Mouse (Mus musculus): ENCODE measurements at regions not wholly inside any gene's neighbourhood (a gene's known extent, or its start where the extent isn't known, plus 50 kb on each side); places are given as distances from the start of the nearest gene placed in this dataset.

GRCm38 (mm10) chr17:67569865-67570264, 62.7 kb downstream of the Lrrc30 start:
- DNase-seq, result no peak

GRCm38 (mm10) chr17:67566216-67566615, 66.3 kb downstream of the Lrrc30 start:
- no peak for DNase-seq

GRCm38 (mm10) chr17:67565746-67566145, 66.8 kb downstream of the Lrrc30 start:
- DNase-seq, result no peak

DNA sequence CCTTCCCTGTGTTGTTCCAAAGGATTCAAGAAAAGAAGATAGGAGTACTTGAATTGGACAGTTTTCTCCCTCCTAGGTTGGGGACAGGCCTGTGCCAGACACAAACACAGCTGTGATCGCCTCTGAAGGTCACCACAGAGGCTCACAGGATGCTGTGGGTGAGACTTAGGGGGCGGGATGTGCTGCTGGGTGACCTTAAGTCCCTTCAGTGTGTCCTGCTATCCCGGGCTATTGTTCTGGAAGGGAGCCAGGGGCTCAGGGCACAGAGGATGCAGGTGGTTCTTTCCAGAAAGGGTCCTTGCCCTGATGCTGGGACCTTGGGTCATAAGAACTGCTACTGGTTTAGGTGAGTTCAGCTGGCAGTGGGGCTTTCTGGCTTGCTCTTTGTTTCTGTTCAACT, 67.7 kb downstream of the Lrrc30 start:
- DNase-seq, result no peak

DNA sequence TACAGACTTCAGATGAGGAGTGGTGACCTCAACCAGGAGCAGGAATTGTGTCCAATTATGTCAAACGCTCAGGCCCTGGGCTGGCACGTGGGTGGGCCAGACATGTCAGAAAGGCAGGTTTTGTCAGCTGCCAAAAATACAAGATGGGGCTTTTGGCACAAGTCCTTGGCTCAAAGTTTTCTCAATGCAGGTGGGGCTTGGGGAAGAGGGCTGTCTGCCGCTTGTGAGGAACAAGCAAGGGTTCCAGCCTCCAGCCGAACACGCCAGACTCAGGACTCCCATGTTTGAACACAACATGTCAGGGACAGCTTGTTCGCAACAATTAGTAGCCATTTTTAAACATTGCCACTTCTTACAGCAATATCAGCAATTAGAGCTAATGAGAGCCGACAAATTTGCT, 69.5 kb downstream of the Lrrc30 start:
- DNase-seq, result no peak

GRCm38 (mm10) chr17:67561802-67562201, 70.7 kb downstream of the Lrrc30 start:
- DNase-seq, result no peak

DNA sequence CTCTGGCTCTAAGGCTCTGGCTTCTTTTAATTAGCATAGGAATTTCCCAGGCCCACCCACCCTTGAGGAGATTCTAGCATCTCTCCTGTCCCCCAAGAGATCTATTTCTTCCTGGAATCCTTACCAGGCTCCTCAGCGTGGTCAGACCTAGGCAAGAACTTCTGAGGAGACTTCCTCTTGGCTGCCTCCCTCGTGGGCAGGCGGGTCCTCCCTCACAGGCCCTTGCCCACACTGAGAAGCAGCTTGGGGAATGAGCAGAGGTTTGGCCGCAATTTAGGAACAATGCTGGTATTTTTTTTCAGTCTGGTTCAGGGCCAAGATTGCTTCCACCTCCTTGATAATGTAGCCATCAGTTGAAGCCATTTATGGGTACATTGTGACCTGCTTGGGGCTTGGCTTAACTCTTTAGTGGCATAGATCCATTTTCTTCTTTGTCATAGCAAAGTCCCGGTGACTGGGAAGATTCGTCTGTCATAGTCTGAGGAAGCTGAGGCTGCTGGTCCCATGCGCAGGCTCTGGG, 75.1 kb downstream of the Lrrc30 start:
- DNase-seq, result no peak

DNA sequence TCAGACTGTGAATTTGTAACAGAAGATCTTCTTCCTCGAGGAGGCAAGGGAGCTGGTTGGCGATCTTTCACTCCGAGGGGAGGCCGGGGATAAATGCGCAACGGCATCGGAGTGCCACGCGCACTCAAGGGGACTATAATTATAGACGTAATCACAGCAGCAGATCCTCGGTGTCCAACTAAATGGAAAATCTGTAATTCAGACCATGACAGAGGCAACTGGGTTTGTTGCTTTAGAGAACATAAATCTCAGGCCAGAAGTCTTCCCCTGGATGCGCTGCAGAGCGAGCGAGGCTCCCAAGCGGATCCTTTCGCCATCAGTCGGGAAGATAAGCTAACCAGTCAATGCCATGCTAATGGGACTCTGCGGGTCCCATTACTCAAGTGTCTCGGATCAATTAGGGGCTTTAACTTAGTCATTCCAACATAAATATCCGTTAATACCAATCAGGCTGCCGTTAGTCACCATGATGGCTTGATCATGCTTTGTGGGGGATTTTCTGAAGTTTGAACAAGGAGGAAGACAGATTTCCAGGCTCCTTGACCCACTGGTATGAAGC, 79.9 kb downstream of the Lrrc30 start:
- no peak for DNase-seq

DNA sequence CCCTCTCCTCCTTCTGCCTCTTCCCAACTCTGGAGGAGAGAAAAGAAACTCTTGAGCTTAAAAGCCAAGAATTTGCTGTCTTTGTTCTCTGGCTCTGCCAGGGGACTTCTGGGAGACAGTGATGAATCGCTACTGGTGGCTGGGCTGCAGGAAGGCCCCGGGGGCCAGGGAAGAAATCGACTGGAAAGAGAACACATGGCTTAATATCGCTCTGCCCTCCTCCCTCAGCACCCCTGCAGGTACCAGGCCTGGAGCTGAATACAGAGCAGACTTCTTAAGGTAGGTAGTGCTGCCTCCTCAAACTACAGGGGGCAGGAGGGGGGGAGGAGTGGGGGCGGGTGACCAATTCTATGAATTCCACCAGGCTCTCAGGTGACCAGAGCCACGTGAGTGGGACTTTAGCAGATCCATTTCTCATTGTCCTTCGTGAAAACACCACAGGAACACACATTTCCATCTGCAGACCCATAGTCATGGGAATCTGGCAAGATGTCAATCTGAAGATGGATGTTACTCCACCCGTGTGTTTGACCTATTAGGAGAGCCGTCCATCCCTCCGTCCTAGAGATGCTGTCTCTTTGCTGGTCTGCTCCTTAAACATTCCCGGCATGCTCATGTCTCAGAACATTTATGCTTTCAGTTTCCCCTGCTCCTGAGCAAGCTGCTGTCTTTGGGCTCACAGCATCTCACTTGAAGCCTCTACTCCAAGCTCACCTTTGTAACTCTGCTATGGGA, 83.4 kb downstream of the Lrrc30 start:
- DNase-seq, result no peak

- DNase-seq, result no peak
These were observed 88.1 kb downstream of the Lrrc30 start for GRCm38 (mm10) chr17:67544410-67544809.

- no peak for DNase-seq
These were observed 100.2 kb downstream of the Lrrc30 start for GRCm38 (mm10) chr17:67532331-67532730.

DNA sequence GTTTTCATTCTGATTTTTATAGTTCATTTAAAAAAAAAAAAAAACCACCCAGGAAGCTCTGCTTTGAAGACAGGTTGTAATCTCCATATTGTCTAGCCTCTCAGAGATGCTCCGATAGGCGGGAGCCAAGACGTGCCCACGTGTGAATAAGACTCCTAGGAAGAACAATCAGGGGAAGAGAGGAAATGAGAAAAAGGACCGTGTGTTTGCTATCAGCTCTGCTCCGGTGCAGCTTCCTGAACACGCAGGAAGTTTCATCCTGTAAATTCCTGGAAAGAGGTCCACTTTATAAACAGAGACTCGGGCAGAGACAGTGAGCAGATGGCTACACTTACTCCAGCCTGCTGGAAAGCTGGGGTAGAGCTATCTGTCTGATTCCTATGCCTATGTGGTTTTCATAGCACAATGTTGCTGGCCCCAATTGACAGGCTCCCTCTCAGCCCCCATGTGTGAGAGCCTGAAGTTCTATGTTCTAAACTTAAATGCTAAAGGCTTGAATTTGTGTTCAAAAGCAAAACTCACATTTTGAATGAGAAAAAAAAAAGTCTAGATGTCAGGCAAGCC, 111.6 kb downstream of the Lrrc30 start:
- DNase-seq, result no peak

GRCm38 (mm10) chr17:67515601-67516147, 116.8 kb downstream of the Lrrc30 start:
- DNase-seq, result no peak

DNA sequence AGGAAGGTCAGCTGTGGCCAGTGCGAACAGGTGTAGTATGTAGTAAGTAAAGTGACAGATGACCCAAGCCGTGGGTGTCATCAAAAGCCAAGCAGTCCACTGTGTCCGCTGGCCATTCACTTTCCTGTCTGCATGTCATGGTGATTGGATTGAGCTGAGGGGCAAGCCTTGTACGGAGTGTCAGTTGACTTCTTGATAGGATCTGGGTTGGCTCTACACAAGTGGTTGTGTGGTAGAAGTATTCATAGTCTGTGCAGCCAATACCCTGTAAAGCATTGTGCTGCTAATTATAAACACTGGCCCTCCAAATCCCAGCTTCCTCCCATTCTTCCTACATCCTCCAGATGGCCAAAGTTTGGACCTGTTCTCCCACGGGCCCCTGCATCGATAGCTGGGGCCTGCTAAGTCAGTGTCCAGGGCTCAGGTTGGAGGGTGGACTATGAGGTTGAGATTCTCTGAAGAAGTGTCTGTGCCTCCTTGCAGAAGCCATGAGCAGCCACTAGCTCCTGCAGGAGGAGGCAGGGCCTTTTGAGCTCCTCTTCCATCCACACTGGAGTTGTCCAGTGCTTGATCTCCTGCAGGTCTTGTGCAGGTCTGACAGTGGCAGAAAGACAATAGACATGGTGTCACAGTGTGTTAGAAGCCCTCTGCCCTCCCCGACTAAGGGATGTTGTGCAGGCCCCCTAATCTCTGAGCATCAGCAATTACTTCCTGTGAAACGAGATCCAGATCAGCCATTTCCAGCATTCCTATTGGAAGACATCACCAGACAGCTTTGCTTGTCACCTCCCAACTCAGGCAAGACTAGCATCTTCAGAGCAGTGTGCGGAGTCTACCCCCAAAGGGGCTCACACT, 117.9 kb downstream of the Lrrc30 start:
- no peak for DNase-seq

- DNase-seq, result no peak
These were observed 119.6 kb downstream of the Lrrc30 start for GRCm38 (mm10) chr17:67512699-67513450.

GRCm38 (mm10) chr17:67512008-67512407, 120.5 kb downstream of the Lrrc30 start:
- DNase-seq, result no peak

DNA sequence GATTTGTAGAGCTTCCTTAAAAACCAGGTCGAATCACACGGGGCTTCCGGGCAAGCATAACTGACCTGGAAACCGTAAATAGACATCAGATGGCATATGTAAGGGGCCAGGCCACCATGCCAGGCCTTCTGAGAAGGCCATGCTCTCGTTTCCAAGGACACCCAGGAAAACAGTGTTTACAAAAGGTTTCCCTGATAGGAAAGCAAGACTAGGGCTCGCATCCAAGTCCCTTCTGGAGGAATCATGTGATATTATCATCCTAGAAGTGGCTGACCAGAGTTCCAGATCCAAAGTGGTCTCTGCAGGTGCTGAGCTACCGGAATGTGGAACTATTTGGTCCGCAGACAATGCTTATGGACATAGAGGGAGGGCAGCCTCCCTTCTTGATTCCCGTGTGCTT, 122.6 kb downstream of the Lrrc30 start:
- no peak for DNase-seq

DNA sequence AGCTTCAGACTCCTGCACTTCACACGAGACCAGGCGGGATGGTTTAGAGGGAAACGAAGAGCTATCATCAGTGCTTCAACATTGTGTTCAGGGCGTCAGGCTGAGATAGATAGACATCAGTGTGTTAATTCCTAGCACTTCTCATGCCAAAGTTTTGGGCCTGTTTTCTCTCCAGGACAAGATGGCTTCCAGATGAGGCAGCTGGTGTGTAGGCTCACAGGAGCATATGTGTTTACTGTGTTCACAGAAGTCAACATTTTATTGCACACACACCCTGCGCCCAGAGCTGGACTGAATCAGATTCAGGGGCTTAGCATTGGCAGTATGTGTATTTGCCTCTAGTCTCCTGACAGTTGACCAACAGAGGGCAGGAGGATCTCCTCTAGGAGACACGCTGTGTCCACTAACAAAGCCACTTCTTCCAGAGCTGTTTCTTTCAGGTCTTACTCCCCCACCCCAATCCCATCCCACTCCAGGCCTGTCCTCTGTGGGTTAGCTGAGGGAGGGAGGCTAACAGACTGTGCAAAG, 123.4 kb downstream of the Lrrc30 start:
- no peak for DNase-seq

- DNase-seq, result no peak
These were observed 124.2 kb downstream of the Lrrc30 start for GRCm38 (mm10) chr17:67508353-67508752.

- DNase-seq, result no peak
These were observed 126.1 kb downstream of the Lrrc30 start for GRCm38 (mm10) chr17:67506466-67506865.

- DNase-seq, result no peak
These were observed 128.0 kb downstream of the Lrrc30 start for GRCm38 (mm10) chr17:67504502-67505033.
